ENCODE assay signal across 8 mouse cellular contexts in the genomic region with DNA sequence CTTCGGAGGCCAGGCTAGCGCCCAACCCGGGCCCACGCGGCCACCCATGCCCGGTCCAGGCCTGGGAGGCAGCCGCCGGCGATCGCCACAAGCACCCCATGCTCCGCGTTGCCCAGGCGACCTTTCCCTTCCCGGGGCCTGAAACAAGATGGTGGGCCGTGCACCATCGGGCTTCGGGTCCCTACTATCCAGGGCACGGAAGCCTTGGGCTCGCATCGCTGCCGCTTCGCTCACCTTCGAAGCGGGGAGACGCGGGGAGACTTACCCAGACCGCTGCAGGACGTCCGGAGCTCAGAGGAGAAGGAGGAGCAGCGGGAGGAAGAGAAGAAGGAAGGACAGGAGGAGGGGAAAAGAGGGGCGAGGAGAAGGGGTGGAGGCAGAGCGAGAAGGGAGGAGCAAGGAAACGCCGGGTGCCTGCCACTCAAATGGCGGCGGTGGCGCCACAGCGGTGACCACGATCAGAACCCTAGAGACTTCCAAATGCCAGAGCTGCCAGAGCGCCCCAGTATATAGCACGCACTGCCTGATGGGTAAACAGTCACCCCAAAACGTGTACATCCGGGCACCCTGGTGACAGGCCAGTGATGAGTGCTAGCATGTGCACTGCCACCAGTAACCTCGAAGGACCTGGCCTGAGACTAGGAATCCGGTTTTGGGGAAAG. TPM values are rescaled to one million over a fixed set of nuclear protein-coding genes. Genes with fewer than 3 reads are reported as not detected.
DNase-seq lines count a peak whose midpoint lies in the region; ATAC-seq lines count a peak whose summit lies in the region.

Gene Zfp280c, minus strand, starts transcription at position 406 of the 662 bp plus-strand sequence.

- no peaks in the 10 kb centered on the region for H3K9me3 ChIP-seq in hindbrain, embryonic 14.5 days (ENCODE audit: control insufficient read depth, low read length)

- H3K27ac ChIP-seq in hindbrain, embryonic 14.5 days = peak within 1 kb of the TSS; percentile 85
- no peak within 1 kb of the TSS for H3K27ac ChIP-seq in macrophage

- peaks cover 6% of the 10 kb centered on the region; the same call in 1 of the 2 replicates for H3K4me1 ChIP-seq in hindbrain, embryonic 14.5 days (replicated peaks; ENCODE audit: control insufficient read depth, insufficient read depth, low read length)

- H3K4me2 ChIP-seq in hindbrain, embryonic 14.5 days (replicated peaks) = peak within 1 kb of the TSS; percentile 55

- H3K4me3 ChIP-seq in hindbrain, embryonic 14.5 days (replicated peaks; ENCODE audit: low read length) = peak within 1 kb of the TSS; percentile 64
- peak within 1 kb of the TSS; percentile 42 for H3K4me3 ChIP-seq in macrophage (ENCODE audit: inconsistent target)

- H3K79me2 ChIP-seq in macrophage (ENCODE audit: inconsistent target) = peaks cover 14% of the 10 kb centered on the region; the same call in 1 of the 2 replicates

- 19% methylated on average over 45 of the region's 45 CpGs for WGBS in hindbrain, embryonic 14.5 days
- WGBS in macrophage (ENCODE audit: missing documents) = 25% methylated on average over 30 of the region's 45 CpGs

- peak within 1 kb of the TSS; percentile 79 for H3K9ac ChIP-seq in hindbrain, embryonic 14.5 days

- DNase-seq in R1 (ENCODE audit: low read depth, low spot score) = peak; percentile 78
- DNase-seq in cerebellum, postnatal 25 days = peak; percentile 76 to 81
- DNase-seq in frontal cortex, postnatal 25 days (ENCODE audit: low spot score in 2 of 2) = peak; percentile 41 to 54
- peak; percentile 66 for DNase-seq in hindbrain, embryonic 14.5 days (ENCODE audit: low spot score)
- DNase-seq in left cerebral cortex, adult 18-20 months (ENCODE audit: low spot score in 2 of 2) = peak; percentile 65 to 71
- peak; percentile 73 for DNase-seq in right cerebral cortex, adult 18-20 months
- DNase-seq in urinary bladder, postnatal 10 days (ENCODE audit: low spot score) = peak; percentile 13

- peak; percentile 90 for ATAC-seq in hindbrain, embryonic 14.5 days (ENCODE audit: low FRiP score)

- no peaks in the 10 kb centered on the region for H3K27me3 ChIP-seq in hindbrain, embryonic 14.5 days (ENCODE audit: control insufficient read depth, insufficient read depth, low read length)

- peaks cover 19% of the 10 kb centered on the region for H3K36me3 ChIP-seq in hindbrain, embryonic 14.5 days (replicated peaks; ENCODE audit: control insufficient read depth, insufficient read depth)
- H3K36me3 ChIP-seq in macrophage (ENCODE audit: inconsistent target) = no peaks in the 10 kb centered on the region

RNA-seq across cellular contexts. Expression of gene Zfp280c, which starts in this region (rescaled TPM):
- polyA plus RNA-seq in hindbrain, embryonic 14.5 days (2014; fragmentation: Nextera tagmentation; extraction: Ambion mirVana) = 12.7 and 12.9 TPM in 2 replicates
- 10 to 100 TPM; 17.0 to 18.7 TPM for total RNA-seq in left cerebral cortex, adult 18-20 months (2021)
- 10 to 100 TPM; 18.2 to 66.0 (median 45.1) TPM for total RNA-seq in macrophage (2018; cell fraction: chromatin; rRNA removed)
- total RNA-seq in macrophage (2018; cell fraction: cytosol; rRNA removed) = 1 to 10 TPM; 1.8 to 8.7 (median 5.5) TPM
- 10 to 100 TPM in 24 of 26 experiments, 1 to 10 TPM in 2; 7.5 to 49.3 (median 25.2) TPM for total RNA-seq in macrophage (2018; cell fraction: nucleus; rRNA removed)
- polyA plus RNA-seq in macrophage (2018) = 4.5 to 6.3 TPM (median 5.4 TPM) in 3 replicates

Comparison
In these comparisons a context has a peak if more than half of its experiments do, and no peak if none do; other contexts are left out.
1. DNase-seq: peak in every context shown above with its lines; median percentile 78 in cerebellum, postnatal 25 days; 78 in R1; 73 in right cerebral cortex, adult 18-20 months; 68 in left cerebral cortex, adult 18-20 months; 66 in hindbrain, embryonic 14.5 days; 48 in frontal cortex, postnatal 25 days; 13 in urinary bladder, postnatal 10 days.